Mouse (Mus musculus) bone marrow, adult 2 months (tissue): Measurements from ENCODE around the gene Eef1e1.

ENCODE experiments used
- CTCF ChIP-seq: fragments of 200-500 bp; IDR thresholded peaks from 2 replicates; pipeline ENCODE4 v1.5.1; 2011; ENCODE audit warnings: low read length, control low read depth; ENCODE audit not compliant: control insufficient read depth, insufficient read depth
- POLR2A ChIP-seq: fragments of 200-500 bp; IDR thresholded peaks from 2 replicates; pipeline ENCODE4 v1.6.1; 2011; ENCODE audit warnings: low read depth, mild to moderate bottlenecking, control low read depth, low read length, borderline replicate concordance; ENCODE audit not compliant: control insufficient read depth

DNA sequence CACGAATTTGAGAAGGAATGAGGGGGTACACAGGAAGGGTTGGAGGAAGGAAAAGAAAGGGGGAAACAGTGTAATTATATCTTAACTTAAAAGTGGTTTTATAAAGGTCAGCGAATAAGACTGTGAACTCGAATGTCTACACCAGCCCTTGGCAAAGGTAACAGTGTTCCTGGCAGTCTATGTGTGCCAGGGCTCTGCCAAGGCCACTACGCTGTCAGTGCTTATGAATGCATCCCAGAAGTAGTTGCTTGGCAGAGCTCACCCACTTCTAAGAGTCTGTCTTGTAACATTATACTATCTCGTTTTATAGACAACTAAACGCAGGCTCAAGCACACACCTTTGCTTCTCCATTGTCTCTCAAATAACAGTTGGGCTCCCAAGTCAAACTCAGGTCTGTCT is 53.5 kb downstream of the Eef1e1 start:
- no peak for TF ChIP-seq CTCF
- TF ChIP-seq POLR2A, result no peak
